Mouse (Mus musculus): Measurements from ENCODE around the gene Gm38392. TPM values are rescaled to one million over a fixed set of nuclear protein-coding genes. Genes with fewer than 3 reads are reported as not detected.

Gm38392 gene
- total RNA-seq (2023), result under 1 TPM in 1 of 2 experiments, not detected in 1; 0.47 TPM

GRCm38 (mm10) chr3:88287110-88287509 is at the start of gene Gm38392:
Gm38392 (minus strand) TSS chr3:88287210.

GRCm38 (mm10) chr3:88336058-88337013 is 49.3 kb upstream of the Gm38392 start, which contains the start of the genes Tmem79 and Smg5:
Tmem79 (minus strand) TSS chr3:88336148.
Smg5 (plus strand) TSS chr3:88336260.

GRCm38 (mm10) chr3:88324951-88325405 is 38.0 kb upstream of the Gm38392 start, which contains the start of gene Glmp:
Glmp (plus strand) TSS chr3:88325023.

DNA sequence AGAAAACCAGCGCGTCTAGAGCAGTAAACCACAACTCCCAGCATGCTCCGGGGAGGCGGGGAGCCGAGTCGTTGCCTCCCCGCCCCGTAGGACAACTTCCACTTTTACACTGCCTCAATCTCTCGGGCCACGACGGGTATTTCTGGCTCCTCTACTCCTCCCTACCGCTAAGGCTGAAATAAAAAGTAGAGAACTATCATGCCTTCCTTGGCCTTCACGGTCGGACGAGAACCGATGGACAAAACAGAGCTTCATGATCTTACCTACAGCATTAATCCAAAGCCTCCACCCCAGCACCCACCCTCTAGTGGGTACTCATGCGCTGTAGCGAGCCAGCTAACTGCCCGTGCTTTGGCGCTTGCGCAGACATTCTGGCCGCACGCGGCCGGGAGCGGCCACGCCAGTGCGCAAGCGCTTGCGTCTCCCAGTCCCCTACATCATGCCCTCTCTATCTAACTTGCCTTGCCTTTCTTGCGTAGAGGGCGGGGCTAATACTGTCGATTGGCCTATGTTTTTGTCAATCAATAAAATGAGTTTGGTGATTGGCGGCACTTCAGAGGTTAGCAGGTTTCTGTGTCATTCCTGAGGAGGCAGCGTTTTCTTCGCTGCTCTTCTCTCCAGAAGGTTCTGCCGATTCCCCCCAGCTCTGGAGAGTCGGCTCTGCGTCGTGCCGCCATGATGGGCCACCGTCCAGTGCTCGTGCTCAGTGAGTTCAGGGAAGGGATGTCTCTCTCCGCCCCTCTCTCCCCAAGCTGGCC is 9.7 kb upstream of the Gm38392 start, which contains the start of the genes Tsacc and Cct3:
TSS of gene Tsacc (minus strand) at position 439 of the 758 bp plus-strand sequence.
TSS of gene Cct3 (plus strand) at position 556 of the 758 bp plus-strand sequence.

GRCm38 (mm10) chr3:88254268-88254926 is 32.6 kb downstream of the Gm38392 start, which contains the start of gene Rhbg:
Rhbg (minus strand) TSS chr3:88254709.

Other genes with a start within 250 kb of the Gm38392 start
- 10 to 100 TPM; 15.8 to 15.9 TPM for gene Gpatch4, start 244.1 kb downstream of the Gm38392 start, total RNA-seq (2023)
- gene Naxe, start 228.7 kb downstream of the Gm38392 start, total RNA-seq (2023), result 10 to 100 TPM; 38.3 to 38.9 TPM
- gene Ttc24, start 208.9 kb downstream of the Gm38392 start, total RNA-seq (2023), result not detected
- under 1 TPM; 0.27 to 0.32 TPM for gene Iqgap3, start 205.2 kb downstream of the Gm38392 start, total RNA-seq (2023)
- gene Mef2d, start 144.8 kb downstream of the Gm38392 start, total RNA-seq (2023), result 100 to 1,000 TPM; 280 to 371 TPM
- not detected for gene Rhbg, start 32.5 kb downstream of the Gm38392 start, total RNA-seq (2023)
- 1 to 10 TPM; 4.0 to 6.8 TPM for gene Tsacc, start 9.8 kb upstream of the Gm38392 start, total RNA-seq (2023)
- gene Cct3, start 9.9 kb upstream of the Gm38392 start, total RNA-seq (2023), result 100 to 1,000 TPM; 160 to 212 TPM
- 100 to 1,000 TPM; 123 to 143 TPM for gene Glmp, start 37.8 kb upstream of the Gm38392 start, total RNA-seq (2023)
- gene Tmem79, start 48.9 kb upstream of the Gm38392 start, total RNA-seq (2023), result 1 to 10 TPM in 1 of 2 experiments, under 1 TPM in 1; 0.42 to 1.2 TPM
- gene Smg5, start 49.0 kb upstream of the Gm38392 start, total RNA-seq (2023), result 100 to 1,000 TPM; 144 TPM
- gene Paqr6, start 77.4 kb upstream of the Gm38392 start, total RNA-seq (2023), result 1 to 10 TPM; 3.7 to 4.6 TPM
- gene Bglap3, start 85.5 kb upstream of the Gm38392 start, total RNA-seq (2023), result 1 to 10 TPM in 1 of 2 experiments, not detected in 1; 1.7 TPM
- gene Bglap2, start 91.5 kb upstream of the Gm38392 start, total RNA-seq (2023), result not detected
- gene Bglap, start 97.3 kb upstream of the Gm38392 start, total RNA-seq (2023), result not detected
- 10 to 100 TPM; 52.3 to 62.4 TPM for gene Pmf1, start 123.1 kb upstream of the Gm38392 start, total RNA-seq (2023)
- 10 to 100 TPM; 15.1 to 18.4 TPM for gene Slc25a44, start 137.9 kb upstream of the Gm38392 start, total RNA-seq (2023)
- gene Sema4a, start 174.0 kb upstream of the Gm38392 start, total RNA-seq (2023), result 1 to 10 TPM; 1.8 to 3.5 TPM
- 1 to 10 TPM; 2.7 to 8.9 TPM for gene Lmna, start 222.7 kb upstream of the Gm38392 start, total RNA-seq (2023)
- 1 to 10 TPM; 1.1 to 1.4 TPM for gene Mex3a, start 245.2 kb upstream of the Gm38392 start, total RNA-seq (2023)

Measured in B cell, adult 67 days (primary cell).